Mouse (Mus musculus): ENCODE results near the gene Plekha4. TPM values are rescaled to one million over a fixed set of nuclear protein-coding genes. Genes with fewer than 3 reads are reported as not detected.
"Not testable (repeated sequence)": the region's sequence is repeated elsewhere in the genome, so short reads cannot be mapped to it uniquely, and the experiment has no call there.

Plekha4 gene
- polyA plus RNA-seq (2012; rRNA removed) = 9.7 and 12.3 TPM in 2 replicates

DNA sequence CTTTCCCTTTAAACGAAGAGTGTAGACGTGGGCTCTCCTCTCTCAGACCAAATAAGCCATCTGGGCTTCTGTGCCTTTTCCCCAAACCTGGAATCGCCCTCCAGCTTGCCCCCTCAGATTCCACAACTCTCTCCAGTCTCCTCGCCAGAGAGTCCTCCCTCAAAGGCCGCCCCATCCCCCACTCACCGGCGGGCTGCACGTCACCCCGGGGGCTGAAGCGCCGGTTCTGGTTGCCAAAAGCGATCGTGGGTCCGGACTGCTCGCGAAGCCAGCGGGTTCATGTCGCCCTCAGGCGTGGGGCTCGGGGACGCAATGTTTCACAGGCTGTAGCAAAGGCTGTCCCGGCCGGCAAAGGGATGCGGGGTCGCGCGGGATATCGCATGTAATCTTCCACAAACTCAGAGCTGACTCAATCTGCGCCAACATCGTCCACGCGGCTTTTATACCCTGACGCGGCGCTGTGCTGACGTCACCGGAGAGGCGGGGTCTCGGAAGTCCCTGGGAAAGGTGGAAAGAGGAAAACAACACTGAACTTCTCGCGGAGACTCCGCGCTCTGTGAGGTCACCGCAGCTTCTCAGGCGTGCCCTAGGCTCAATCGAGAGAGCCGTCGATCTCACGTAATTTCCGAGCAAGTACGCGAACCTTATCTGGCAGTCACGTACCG lies at the start of gene Plekha4, which contains the start of gene Ppp1r15a:
Plekha4 (plus strand) TSS at position 522 of the 665 bp plus-strand sequence.
Ppp1r15a (minus strand) TSS at position 460 of the 665 bp plus-strand sequence.
- TF ChIP-seq POLR2A (IDR thresholded peaks at IDR 0.05; ENCODE audit: control insufficient read depth, extremely low read depth, insufficient read depth, low read length, poor library complexity) (peak; percentile 89), CTCF (IDR thresholded peaks at IDR 0.05; ENCODE audit: borderline replicate concordance, control insufficient read depth, extremely low read depth, insufficient read depth, low read length, poor library complexity) (no peak)
- no peaks in the 10 kb centered on the region for H3K27me3 ChIP-seq (ENCODE audit: control insufficient read depth, insufficient read depth, low read length)
- H3K27ac ChIP-seq (ENCODE audit: control insufficient read depth, insufficient read depth, low read length) = peak within 1 kb of the TSS; percentile 86
- peak; percentile 96 for DNase-seq
- WGBS = under 1% methylated on average over 54 of the region's 54 CpGs
- H3K4me1 ChIP-seq (replicated peaks; ENCODE audit: control insufficient read depth, insufficient read depth, low read length) = peaks cover 25% of the 10 kb centered on the region
- H3K4me3 ChIP-seq (ENCODE audit: control insufficient read depth, insufficient read depth, low read length) = peak within 1 kb of the TSS; percentile 62
- H3K36me3 ChIP-seq (ENCODE audit: control insufficient read depth, insufficient read depth, low read length) = no peaks in the 10 kb centered on the region

- WGBS = 68% methylated on average over 1 of the region's 1 CpGs
- no peak for DNase-seq
- Histone ChIP-seq H3K27ac (ENCODE audit: control insufficient read depth, insufficient read depth, low read length) (no peak overlapping the region), H3K36me3 (ENCODE audit: control insufficient read depth, insufficient read depth, low read length) (no peaks in the 10 kb centered on the region), H3K4me3 (ENCODE audit: control insufficient read depth, insufficient read depth, low read length) (no peak overlapping the region), H3K27me3 (ENCODE audit: control insufficient read depth, insufficient read depth, low read length) (no peaks in the 10 kb centered on the region), H3K4me1 (replicated peaks; ENCODE audit: control insufficient read depth, insufficient read depth, low read length) (no peaks in the 10 kb centered on the region)
- no peak for TF ChIP-seq POLR2A (IDR thresholded peaks at IDR 0.05; ENCODE audit: control insufficient read depth, extremely low read depth, insufficient read depth, low read length, poor library complexity)
- TF ChIP-seq CTCF (IDR thresholded peaks at IDR 0.05; ENCODE audit: borderline replicate concordance, control insufficient read depth, extremely low read depth, insufficient read depth, low read length, poor library complexity) = no peak
These were observed 49.7 kb upstream of the Plekha4 start for GRCm38 (mm10) chr7:45476453-45476852.

DNA sequence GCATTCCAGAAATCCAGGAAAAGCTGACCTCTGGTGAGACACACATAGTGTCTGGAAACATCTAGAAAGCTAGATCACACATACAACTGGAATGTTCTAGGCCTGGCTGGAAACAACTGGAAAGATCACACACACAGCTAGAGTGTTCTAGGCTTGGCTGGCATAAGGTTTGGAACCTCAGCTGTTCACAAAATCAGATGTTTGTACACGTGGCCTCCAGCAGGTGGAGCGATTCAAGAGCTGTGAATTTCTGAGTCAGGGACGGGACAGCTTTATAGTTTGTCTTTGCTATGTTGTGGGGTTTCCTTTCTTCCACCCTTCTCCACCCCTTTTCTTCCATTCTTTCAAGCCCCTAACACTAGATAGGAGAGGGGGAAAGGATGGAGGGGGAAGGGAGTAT lies 49.1 kb upstream of the Plekha4 start:
- DNase-seq = peak; percentile 69
- Histone ChIP-seq H3K4me1 (replicated peaks; ENCODE audit: control insufficient read depth, insufficient read depth, low read length) (no peaks in the 10 kb centered on the region), H3K36me3 (ENCODE audit: control insufficient read depth, insufficient read depth, low read length) (no peaks in the 10 kb centered on the region), H3K27me3 (ENCODE audit: control insufficient read depth, insufficient read depth, low read length) (no peaks in the 10 kb centered on the region), H3K27ac (ENCODE audit: control insufficient read depth, insufficient read depth, low read length) (no peak overlapping the region), H3K4me3 (ENCODE audit: control insufficient read depth, insufficient read depth, low read length) (no peak overlapping the region)
- TF ChIP-seq POLR2A (IDR thresholded peaks at IDR 0.05; ENCODE audit: control insufficient read depth, extremely low read depth, insufficient read depth, low read length, poor library complexity) (no peak), CTCF (IDR thresholded peaks at IDR 0.05; ENCODE audit: borderline replicate concordance, control insufficient read depth, extremely low read depth, insufficient read depth, low read length, poor library complexity) (no peak)
- WGBS = 2% methylated on average over 3 of the region's 3 CpGs

DNA sequence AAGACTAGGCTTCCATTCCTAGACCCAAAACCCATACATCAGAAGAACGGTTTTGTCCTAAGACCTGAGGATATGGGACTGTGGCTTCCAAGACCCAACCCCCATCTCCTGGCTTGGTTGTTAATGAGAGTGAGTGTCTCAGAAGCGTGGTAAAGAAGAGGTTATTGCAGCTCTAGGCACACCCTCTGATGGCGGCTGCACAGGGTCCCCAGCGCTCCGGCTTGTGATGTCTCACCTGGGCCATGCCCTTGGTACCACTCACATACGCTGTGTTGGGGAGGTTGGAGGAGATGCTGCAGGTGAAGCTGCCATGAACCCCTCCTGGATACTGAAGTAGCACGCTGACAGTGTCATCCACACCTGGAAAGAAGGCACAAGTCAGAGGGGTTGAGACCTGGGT lies 47.4 kb upstream of the Plekha4 start:
- H3K27me3 ChIP-seq (ENCODE audit: control insufficient read depth, insufficient read depth, low read length) = no peaks in the 10 kb centered on the region
- H3K4me1 ChIP-seq (replicated peaks; ENCODE audit: control insufficient read depth, insufficient read depth, low read length) = no peaks in the 10 kb centered on the region
- no peak overlapping the region for H3K27ac ChIP-seq (ENCODE audit: control insufficient read depth, insufficient read depth, low read length)
- no peak for DNase-seq
- TF ChIP-seq CTCF (IDR thresholded peaks at IDR 0.05; ENCODE audit: borderline replicate concordance, control insufficient read depth, extremely low read depth, insufficient read depth, low read length, poor library complexity) (no peak), POLR2A (IDR thresholded peaks at IDR 0.05; ENCODE audit: control insufficient read depth, extremely low read depth, insufficient read depth, low read length, poor library complexity) (no peak)
- H3K36me3 ChIP-seq (ENCODE audit: control insufficient read depth, insufficient read depth, low read length) = no peaks in the 10 kb centered on the region
- H3K4me3 ChIP-seq (ENCODE audit: control insufficient read depth, insufficient read depth, low read length) = no peak overlapping the region
- WGBS = 98% methylated on average over 7 of the region's 7 CpGs

GRCm38 (mm10) chr7:45480310-45480709 lies 45.8 kb upstream of the Plekha4 start:
- not testable (repeated sequence) for H3K4me1 ChIP-seq (replicated peaks; ENCODE audit: control insufficient read depth, insufficient read depth, low read length); H3K27me3 ChIP-seq (ENCODE audit: control insufficient read depth, insufficient read depth, low read length); DNase-seq; H3K4me3 ChIP-seq (ENCODE audit: control insufficient read depth, insufficient read depth, low read length); H3K36me3 ChIP-seq (ENCODE audit: control insufficient read depth, insufficient read depth, low read length); H3K27ac ChIP-seq (ENCODE audit: control insufficient read depth, insufficient read depth, low read length)
- WGBS = 87% methylated on average over 4 of the region's 4 CpGs

- Histone ChIP-seq H3K4me1 (replicated peaks; ENCODE audit: control insufficient read depth, insufficient read depth, low read length) (no peaks in the 10 kb centered on the region), H3K4me3 (ENCODE audit: control insufficient read depth, insufficient read depth, low read length) (no peak within 1 kb of the TSS), H3K27ac (ENCODE audit: control insufficient read depth, insufficient read depth, low read length) (no peak within 1 kb of the TSS), H3K36me3 (ENCODE audit: control insufficient read depth, insufficient read depth, low read length) (no peaks in the 10 kb centered on the region), H3K27me3 (ENCODE audit: control insufficient read depth, insufficient read depth, low read length) (no peaks in the 10 kb centered on the region)
- TF ChIP-seq POLR2A (IDR thresholded peaks at IDR 0.05; ENCODE audit: control insufficient read depth, extremely low read depth, insufficient read depth, low read length, poor library complexity) = no peak
- TF ChIP-seq CTCF (IDR thresholded peaks at IDR 0.05; ENCODE audit: borderline replicate concordance, control insufficient read depth, extremely low read depth, insufficient read depth, low read length, poor library complexity) = no peak
- DNase-seq = peak; percentile 74
- WGBS = 63% methylated on average over 15 of the region's 15 CpGs
These were observed 44.7 kb upstream of the Plekha4 start, which contains the start of gene Tulp2 for GRCm38 (mm10) chr7:45481374-45481927. Tulp2 (plus strand) TSS chr7:45481877.
